Mouse (Mus musculus) c-Kit-positive CD71-negative TER-119-negative erythroid progenitor cells, embryonic 14.5 days (primary cell): ENCODE measurements around the gene Col4a3bp.
"Not testable (repeated sequence)": the region's sequence is repeated elsewhere in the genome, so short reads cannot be mapped to it uniquely, and the experiment has no call there.

Experiments used
- DNase-seq: peaks from one replicate; pipeline ENCODE4 v3.0.0-alpha.2; 2013; ENCODE audit warnings: low read depth

The Col4a3bp gene

DNA sequence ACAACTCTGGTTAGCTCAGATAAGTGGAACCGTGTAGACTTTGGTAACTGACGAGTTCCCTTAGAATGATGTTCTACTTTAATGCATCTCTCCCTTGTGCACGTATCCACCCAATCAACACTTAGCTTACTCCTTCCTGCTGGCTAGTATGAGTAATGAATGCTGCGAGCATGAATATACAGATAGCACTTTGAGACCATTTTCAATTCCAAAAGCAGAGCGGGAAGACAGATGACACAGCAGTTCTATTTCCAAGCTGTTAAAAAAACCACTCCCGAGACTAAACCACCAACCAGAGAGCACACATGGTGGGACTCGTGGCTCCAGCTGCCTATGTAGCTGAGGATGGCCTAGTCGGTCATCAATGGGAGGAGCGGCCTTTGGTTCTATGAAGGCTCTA, 110.6 kb downstream of the Col4a3bp start:
- no peak for DNase-seq

DNA sequence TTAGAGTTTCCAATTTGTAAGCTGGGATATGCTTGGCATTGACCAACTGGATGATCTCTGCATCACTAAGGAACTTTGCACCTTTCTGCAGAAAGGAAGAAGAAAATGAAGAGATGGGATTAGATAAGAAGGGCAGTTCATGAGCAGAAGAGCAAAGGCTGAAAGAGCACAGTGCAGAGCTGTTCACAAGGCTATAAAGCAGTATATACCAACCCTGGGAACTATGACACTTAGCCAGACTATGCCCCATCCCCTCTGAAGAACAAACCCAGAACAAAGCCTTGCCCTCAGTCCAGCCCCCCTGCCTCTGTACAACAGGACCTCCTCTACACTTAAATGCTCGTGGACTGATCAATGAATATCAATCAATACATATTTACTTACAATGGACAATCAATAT, 114.3 kb downstream of the Col4a3bp start:
- DNase-seq: no peak

DNA sequence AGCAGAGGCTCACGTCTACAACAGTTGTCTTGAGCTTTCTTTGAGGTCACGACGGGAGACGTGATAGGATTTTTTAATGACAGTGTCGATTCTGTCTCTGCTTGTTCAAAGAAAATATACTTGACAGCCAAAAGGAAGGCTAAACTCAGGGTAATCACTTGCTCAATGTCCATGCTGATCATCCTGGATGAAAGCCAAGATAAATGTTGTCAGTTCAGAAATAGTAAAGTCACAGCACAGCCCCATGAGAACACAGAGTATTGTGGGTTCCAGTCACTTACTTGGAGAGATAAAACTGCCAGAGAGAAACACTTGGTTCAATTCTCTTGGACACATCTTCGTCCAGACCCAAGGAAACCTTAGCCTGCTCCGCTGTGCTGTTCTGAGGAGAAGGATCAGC, 116.5 kb downstream of the Col4a3bp start:
- no peak for DNase-seq

DNA sequence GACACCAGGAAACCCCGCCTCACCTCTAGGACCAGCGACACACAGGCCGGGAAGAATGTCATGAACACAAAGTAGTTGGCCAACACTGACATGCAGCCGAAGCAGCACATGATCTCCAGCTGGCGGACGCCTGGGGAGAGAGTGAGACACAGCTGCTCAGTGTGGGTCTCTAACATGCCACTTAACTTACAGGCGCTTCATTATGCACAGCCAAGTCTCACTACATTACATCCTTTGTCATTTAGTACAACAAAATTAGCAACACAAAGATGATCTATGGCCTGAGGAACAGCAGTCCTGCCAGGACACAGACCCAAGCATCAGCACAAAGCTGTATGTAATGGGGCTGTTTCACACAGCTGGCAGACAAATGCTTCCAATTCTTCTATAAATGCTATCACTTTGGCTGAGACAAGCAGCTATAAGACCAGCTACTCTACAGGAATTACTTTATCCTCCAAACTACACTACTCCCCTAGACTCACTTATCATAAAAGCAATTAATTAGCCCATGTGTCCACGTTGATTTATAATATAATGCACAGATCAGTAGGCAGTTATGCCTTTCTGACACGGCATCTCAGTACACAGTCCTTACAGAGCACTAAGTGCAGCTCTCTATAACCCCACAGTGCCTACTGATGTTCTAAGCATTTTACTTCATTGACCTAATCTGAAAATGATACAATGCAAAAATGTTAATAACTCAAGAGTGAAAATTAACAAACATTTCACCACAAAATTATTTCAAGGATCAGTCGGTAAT, 117.9 kb downstream of the Col4a3bp start:
- DNase-seq: no peak

DNA sequence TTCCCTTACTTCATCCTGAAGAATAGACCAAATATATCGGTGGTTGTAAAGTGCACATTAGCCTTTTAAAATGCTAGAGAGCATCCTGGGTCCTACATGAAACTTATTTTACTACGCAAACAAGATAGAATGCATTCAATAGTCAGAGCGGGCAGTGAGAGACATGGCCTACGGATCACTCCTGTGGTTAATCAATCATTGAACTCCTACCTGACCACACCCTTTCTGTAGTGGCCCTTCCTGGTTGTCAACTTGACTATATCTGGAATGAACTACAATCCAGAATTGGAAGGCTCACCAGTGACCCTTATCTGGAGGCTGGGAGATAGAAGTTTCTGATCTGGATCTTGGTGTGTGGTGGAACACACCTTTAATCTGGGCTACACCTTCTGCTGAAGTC, 120.7 kb downstream of the Col4a3bp start:
- DNase-seq: not testable (repeated sequence)

DNA sequence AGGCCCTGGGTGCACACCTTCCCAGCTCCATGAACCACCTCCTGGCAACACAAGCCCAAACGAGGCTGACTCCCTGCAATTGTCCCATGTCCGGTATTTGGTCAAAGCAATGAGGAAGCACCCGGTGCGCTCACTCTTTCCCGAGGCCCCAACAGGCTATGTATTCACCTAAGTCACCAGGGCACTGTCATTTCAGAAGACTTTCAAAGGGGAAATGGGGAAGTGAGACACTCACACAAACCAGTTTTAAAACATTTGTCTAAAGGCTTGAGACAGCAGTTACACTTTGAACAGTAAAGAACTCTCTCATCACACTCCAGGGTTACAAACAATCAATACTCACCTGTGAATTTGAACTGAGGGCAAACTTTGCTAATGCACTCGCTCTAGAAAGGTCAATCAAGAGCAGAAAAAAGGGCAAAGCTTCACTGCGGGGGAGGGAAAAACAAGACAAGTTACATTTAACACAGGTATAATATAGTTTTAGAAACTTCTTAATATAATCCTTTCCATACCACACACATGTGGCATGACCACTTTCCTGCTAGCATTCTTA, 122.1 kb downstream of the Col4a3bp start:
- DNase-seq: no peak

DNA sequence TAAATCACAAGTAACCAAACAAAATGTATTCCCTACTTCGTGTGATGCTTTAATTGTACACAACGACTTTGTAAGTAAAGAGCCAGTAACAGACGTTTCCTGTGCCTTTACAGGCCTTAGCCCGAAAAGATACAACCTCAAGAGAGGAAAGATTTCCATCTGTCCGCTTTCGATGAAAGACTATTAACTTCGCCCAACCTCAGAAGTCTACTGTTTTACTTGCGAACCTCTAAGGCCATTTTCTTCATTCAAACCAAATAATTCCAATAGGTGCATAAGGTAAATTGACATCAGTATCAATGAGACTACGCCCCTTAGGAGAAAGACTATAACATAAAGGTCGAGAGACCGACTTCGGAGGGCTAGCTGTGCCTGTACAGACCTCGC, 127.6 kb downstream of the Col4a3bp start:
- no peak for DNase-seq

DNA sequence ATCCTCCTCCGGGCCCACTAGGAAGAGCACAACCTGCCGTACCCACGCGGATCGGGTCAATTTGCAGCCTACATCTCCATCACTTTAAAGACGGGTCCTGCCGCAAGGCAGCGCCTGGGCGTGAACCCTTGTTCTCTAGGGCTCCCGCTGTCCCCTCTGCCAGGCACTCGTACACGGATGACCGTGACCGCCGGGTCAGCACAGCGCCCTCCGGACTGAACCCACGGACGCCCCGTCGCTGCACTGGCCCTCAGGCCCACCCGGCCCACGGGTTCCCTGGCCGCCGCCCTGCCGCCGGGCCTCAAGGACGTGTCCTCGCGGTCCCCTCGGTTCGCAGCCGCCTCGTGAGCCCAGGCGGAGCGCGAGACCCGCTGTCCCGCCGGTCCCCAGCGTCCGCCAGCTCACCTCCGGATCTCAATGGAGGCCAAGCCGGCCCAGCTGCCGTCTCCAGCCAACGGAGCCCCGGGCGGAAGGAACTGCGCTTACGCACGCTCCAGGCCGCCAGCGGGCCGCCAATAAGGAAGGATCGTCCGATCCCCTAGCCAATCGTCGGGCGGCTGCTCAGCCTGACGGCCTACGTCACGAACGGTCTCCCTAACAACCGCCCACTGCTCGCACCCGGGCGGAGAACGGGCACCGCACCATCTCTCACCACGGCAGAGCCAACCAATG, 128.1 kb downstream of the Col4a3bp start, which contains the start of gene Hmgcr:
Gene Hmgcr (minus strand): TSS at position 531 of the 672 bp plus-strand sequence.
- peak; percentile 90 for DNase-seq

DNA sequence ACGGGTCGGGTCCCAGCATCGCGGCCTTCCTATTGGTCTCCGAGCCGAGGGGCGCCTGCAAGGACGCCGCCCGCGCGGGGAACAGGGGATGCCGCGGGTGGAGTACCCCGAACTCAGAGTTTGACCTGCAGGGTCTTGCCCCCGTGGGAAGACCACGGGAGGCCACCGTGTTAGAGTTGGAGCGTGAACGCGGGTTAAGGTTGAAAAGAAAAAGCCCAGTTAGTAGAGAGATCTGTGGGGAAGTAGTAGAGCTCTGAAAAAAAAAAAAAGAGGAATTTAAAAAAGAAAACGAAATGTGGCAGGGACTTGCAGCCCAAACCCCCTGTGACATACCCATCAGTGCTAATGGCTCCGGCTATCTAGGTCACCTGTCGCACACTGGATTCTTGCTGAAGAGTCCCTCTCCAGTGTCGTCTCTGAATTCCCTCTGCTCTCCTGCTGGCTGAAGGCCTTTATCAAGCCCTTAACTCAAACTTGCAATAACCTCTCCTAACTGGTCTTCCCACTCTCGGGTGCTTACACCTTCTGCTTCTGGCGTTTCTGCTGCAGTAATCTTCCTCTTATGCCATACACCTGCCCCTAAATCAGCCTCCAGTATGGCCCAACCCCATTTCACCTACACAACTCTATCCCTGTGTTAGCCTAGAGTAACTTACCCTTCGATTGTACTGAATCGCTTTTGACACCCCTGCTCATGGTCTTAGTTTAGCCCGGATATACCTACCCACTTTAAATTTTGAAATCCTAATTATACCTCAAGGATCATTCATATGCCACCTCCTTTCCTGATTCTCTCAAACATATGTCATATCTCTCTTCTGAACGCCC, 128.9 kb downstream of the Col4a3bp start:
- no peak for DNase-seq

DNA sequence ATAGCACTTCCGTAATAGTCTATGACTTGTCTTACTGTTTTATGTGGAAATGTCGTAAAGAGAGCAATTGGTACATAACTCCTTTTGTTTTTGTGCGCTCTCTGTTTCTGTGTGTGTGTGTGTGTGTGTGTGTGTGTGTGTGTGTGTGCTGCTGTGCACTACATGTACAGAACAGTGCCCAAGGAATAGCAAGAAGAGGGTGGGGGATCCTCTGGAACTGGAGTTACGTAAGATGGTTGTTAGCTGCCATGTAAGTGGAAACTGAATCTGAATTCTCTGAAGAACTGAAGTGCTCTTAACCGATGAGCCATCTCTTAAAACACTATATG, 129.5 kb downstream of the Col4a3bp start:
- DNase-seq: no peak

DNA sequence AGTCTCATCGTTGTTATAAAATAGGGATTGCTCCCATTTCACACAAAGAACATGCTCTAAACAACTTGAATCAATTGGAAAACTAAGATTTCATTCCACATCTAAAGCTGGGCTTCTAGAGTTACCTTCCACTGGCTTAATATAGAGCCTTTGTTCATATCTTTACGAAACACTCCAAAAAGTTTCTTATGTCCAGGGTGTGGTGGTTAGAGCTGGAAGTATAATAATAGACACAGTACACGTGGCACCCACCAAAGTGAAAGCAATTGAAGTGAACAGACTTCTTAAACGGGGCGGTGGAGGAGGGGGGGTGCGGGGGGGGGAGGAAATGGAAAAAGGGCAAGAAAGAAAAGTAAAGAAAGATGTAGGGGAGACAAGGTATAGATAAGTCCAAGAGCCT, 129.9 kb downstream of the Col4a3bp start:
- no peak for DNase-seq

DNA sequence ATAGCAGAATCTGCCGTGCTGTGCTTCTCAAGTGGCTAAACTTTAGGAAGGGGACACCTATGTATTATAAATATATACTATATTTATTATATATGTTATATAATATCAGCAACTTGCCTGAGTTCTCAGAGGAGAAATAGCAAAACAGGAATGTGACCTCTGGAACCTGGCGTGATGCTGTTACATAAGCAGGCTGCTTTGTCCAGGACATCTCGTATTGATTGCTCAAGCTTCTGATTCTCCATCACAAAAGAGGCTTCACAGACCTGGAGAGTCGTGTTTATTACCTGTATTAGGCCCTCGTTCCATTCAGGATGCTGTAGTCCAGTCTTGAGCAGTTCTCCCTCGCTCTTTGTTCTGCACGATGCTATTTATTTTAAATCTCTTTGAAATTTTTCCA, 131.4 kb downstream of the Col4a3bp start:
- DNase-seq: no peak

DNA sequence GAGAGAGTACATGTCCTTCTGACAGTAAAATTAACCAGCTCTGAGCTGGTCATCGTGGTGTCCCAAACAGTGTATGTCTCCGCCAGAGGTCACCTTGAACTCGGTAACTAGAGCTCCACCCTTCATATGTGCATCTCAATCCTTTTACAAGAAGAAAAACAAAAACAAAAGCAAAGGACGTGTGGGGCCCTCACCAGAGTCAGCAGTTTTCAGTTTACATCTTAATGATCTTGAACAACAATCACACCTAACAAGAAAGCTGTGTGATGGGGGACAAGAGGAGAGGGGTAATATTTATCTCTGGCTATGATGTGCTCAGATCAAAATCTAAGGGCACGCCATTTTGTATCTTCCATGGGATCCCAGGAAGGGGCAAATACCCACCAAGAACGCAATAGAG, 133.3 kb downstream of the Col4a3bp start:
- DNase-seq: no peak

DNA sequence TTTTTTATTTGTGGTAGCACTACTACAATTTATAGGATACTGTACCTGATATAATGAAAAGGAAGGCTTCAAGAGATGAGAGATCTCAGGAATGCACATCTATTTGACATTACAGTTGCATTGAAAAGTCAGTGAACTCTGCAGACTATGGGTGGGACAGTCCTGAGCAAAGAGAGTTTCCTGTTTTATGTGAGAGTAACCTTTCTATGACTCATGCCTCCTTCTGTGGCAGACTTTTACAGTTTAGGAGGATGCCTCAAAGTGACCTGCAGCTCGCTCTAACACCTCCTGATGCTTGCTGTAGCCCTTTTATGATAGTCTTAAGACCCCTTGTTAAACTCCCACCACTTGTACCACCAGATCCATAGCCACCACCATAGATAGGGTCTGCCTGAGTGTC, 134.7 kb downstream of the Col4a3bp start:
- no peak for DNase-seq

DNA sequence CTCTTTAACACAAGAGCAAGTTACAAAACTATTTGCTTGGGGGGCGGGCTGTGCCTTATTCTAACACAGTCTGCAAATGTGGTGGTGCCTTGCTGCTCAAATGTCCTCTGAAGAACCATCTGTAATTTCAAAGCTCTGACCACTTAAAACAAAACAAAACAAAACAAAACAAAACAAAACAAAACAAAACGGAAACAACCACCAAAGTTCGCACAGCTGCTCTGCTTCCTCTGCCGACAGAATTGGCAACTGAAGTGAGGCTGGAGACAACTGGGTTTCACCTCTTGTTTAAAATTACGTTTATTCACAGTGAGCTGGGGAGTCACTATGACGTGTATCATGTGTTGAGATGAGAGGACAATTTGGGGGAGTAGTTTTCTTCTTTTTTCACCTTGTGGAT, 136.2 kb downstream of the Col4a3bp start:
- DNase-seq: no peak

DNA sequence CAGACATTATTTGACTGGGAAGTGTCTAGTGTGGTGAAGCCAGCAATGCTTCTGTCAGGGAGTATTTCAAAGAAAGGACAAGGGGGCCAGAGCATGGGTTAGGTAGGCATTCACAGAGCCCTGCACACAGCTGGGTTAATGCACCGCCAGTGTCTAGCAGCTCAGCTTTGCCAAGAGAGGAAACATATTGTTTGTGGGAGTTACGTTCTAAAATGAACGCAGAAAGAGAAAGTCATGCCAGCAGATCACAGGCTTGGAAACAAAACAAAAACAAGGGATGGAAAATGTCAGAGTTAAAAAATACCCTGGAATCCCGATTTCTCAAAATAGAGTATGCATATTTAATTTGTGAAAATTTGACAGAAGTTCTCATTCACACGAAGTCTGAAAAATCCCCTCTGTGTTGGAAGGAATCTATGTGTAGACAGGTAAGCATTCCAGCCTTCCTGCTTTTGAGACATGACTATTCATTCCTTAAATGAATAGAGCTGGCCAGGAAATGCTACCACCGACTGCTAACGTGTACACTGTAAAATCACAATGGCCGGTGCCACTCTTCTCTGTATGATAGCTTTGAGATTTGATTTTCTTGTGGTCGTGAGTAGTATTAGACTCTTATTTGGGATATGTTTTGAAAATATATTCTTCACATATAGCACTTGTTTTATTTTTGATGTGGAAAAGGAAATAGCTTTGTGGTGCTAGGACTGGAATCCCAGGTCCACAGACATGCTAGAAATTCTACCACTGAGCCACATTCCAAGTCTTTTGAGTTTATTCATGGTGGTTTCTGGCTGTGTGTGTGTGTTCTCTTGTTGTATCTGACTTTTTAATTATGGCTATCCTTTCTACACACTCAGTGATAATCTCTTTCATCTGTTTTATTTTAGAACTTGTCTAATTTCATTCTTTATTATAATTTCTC, 138.0 kb downstream of the Col4a3bp start:
- no peak for DNase-seq

DNA sequence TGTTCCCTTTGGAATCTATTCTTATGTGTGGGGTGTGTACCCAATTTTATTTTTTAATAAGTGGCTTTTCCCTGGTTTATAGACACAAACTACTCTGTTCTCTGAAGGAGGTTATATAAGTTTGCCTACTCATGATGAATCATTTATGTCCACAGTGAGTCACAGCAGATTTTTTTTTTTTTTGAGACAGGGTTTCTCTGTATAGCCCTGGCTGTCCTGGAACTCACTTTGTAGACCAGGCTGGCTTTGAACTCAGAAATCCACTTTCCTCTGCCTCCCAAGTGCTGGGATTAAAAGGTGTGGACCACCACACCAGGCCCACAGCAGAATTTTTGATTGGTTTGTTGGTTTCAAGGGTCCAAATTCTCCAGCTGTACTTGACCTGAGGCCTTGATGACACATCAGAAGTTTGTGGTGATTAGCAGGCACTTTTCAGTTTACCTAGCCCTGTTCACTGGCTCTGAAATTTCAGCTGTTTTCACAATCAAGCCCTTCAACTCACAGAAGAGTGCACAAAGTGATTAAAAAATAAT, 138.7 kb downstream of the Col4a3bp start:
- no peak for DNase-seq

DNA sequence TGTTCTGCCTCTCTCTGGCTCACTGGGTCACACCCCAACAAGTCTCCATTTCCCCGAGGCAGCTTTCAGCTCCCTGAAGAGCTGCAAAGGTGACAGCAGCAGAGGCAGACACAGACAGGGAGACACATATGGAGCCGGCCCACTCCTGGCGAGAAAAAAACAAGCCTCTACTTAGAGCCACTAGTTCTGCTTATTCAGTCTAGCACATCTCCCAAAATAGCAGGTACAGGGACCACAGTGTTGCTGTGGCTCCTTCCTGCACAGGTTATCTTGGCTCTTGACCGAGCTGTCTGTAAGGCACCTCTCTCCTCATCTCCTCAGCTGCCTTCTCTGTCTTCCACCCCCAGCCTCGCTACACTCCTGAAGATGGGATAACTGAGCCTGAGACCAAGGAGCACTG, 142.4 kb downstream of the Col4a3bp start:
- DNase-seq: no peak

DNA sequence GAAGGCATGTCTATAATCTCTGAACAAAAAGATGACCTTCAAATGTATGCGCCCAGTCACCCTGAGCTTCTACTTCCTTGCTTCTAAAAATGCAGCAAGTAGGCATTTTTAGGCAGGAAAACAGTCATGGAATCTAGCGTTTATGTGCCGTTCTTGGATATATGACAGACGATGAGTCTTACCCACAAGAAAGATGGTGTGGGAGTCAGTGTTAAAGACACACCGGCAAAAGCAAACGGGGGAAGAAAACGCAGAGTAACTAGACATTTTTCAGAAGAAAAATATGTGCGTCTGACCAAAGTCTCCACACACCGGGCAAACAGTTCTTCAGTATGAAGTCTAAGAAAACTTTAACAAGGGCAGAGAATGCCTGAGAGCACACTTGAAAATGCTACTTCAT, 144.8 kb downstream of the Col4a3bp start:
- no peak for DNase-seq
